Mouse (Mus musculus): ENCODE data around the gene Ap1s3.

Ap1s3 gene

GRCm38 (mm10) chr1:79589971-79590763, 81.6 kb downstream of the Ap1s3 start:
- DNase-seq = peak; percentile 25

- no peak for DNase-seq
Measured at GRCm38 (mm10) chr1:79589424-79589823, 82.3 kb downstream of the Ap1s3 start.

GRCm38 (mm10) chr1:79581136-79581679, 90.6 kb downstream of the Ap1s3 start:
- peak; percentile 17 for DNase-seq

GRCm38 (mm10) chr1:79577357-79577756, 94.4 kb downstream of the Ap1s3 start:
- DNase-seq = no peak

GRCm38 (mm10) chr1:79571912-79572311, 99.9 kb downstream of the Ap1s3 start:
- DNase-seq = no peak

- DNase-seq = no peak
Measured at GRCm38 (mm10) chr1:79571126-79571525, 100.6 kb downstream of the Ap1s3 start.

GRCm38 (mm10) chr1:79561186-79561585, 110.6 kb downstream of the Ap1s3 start:
- DNase-seq = no peak

All from kidney, adult 11 months (tissue).